Mouse (Mus musculus) effector memory CD4-positive, alpha-beta T cell, adult 5 months (primary cell): ENCODE measurements around the gene Cubn. TPM values are rescaled to one million over a fixed set of nuclear protein-coding genes. Genes with fewer than 3 reads are reported as not detected.

Source experiments
- polyA plus RNA-seq: library from polyadenylated mRNA; unstranded; fragments of 100-300 nt; shearing (Covaris generic); gene quantifications from one replicate; pipeline ENCODE4 v1.2.1, GENCODE M21; 2017

Cubn gene
- 0.07 TPM for polyA plus RNA-seq

DNA sequence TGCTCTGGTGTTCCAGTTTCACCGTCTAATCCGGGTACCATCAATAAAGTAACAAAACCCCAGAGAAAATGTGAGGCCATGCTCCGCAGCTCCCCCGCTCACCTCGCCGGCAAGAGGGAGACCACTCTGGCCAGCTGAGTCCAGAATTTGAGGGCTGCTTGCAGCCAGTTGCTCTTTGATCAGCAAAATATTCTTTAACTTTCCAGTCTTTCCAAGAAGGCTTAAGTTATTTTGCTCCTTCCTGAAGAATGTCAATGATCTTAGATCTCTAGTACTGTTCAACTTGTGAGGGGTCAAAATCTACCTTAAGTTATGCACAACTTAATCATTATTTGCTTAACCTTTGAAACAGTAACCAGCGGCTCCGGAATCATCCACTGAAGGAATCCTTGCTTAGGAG, at the start of gene Cubn:
Gene Cubn, minus strand, starts transcription at position 80 of the 400 bp plus-strand sequence.

GRCm38 (mm10) chr2:13271165-13271957, 220.3 kb downstream of the Cubn start, which contains the start of gene Rsu1:
Rsu1 (minus strand) TSS chr2:13271415.

Other genes with a start within 250 kb of the Cubn start
- 66.9 TPM for gene Rsu1, start 220.4 kb downstream of the Cubn start, polyA plus RNA-seq
- gene Trdmt1, start 52.9 kb upstream of the Cubn start, polyA plus RNA-seq = 10.4 TPM
- 175 TPM for gene Vim, start 82.1 kb upstream of the Cubn start, polyA plus RNA-seq